Mouse (Mus musculus): ENCODE measurements around the gene Ran. TPM values are rescaled to one million over a fixed set of nuclear protein-coding genes. Genes with fewer than 3 reads are reported as not detected.
"Not testable (repeated sequence)": the region's sequence is repeated elsewhere in the genome, so short reads cannot be mapped to it uniquely, and the experiment has no call there.

Gene Ran
- polyA plus RNA-seq (2012; rRNA removed): 53.7 and 56.4 TPM in 2 replicates

DNA sequence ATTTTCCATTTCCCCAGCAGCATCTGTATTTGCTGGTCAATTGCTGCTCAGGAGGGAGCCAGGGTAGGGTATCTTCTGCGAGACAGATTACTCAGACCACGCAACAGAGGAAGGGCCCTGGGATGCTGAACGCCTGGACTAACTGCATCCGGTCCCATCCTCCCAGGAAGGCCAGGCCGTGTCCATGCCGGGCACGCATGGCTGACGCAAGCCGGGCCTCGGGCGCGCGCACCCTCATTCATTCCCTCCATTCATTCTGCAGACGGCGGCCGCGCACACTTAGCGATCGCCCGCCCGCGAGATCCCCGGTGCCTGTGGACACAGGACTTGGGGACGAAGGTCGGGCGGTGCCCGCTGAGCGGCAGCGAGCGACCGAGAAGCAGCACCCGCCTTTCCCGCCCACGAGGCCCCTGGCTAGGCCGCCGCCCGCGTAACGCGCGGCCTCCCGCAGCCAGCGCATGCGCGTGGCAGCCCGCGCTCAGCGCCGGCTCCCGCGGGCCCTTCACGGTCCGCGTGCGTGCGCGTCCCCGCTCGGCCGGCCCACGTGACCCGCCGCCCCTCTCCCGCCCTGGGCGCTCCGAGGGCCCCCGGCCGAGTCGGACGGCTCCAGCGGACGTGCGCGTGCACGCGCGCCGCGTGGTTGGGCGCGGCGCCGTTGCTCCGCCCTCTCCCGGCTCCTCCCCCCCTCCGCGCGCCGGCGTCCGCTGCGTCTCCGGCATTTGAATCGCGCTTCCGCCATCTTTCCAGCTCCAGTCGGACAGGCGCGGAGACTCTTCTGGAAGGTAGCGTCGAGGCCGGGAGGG is at the start of gene Ran:
Ran (plus strand) TSS at position 573 of the 803 bp plus-strand sequence.
- DNase-seq (ENCODE audit: low read depth): peak; percentile 41

DNA sequence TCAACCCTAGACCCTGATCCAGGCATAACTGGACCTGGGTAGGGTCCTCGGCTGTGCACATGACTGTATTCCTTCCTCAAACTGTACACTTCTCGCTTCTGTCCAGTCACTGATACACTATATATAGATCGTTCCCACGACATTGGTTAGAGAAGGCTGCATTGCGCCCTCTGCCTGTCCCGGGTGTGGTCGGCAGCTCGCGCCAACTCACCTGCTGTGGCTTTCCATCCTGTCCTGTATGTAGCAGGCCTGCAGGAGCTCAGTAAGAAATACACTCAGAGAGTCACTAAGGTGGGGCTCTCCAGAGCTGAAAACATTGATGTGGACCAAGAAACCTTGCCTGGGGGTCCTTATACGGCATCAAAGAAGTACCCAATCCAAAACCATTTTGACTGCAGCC is 49.0 kb upstream of the Ran start:
- DNase-seq (ENCODE audit: low read depth): no peak

GRCm38 (mm10) chr5:128971298-128971697 is 48.6 kb upstream of the Ran start:
- DNase-seq (ENCODE audit: low read depth): no peak

DNA sequence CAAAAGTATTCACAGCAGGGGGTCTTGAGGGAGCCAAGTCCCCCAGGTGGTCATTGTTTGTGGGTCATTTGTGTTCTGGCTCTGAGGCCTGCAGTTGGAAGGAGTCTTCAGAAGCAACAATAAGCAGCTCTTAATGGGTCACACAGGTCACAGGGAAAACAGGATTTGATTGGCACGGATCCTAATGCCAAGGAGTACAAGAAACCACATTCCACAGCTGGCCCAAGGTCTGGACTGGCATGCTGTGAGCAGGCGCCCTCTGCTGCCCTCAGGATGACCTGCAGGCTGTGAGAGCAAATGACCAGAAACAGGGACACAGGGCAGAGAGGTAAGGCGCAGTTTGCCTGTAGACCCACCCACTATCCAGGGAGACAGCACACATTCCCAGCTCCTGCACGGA is 43.6 kb upstream of the Ran start:
- no peak for DNase-seq (ENCODE audit: low read depth)

- DNase-seq (ENCODE audit: low read depth): not testable (repeated sequence)
These were observed 42.4 kb upstream of the Ran start for GRCm38 (mm10) chr5:128977466-128977865.

DNA sequence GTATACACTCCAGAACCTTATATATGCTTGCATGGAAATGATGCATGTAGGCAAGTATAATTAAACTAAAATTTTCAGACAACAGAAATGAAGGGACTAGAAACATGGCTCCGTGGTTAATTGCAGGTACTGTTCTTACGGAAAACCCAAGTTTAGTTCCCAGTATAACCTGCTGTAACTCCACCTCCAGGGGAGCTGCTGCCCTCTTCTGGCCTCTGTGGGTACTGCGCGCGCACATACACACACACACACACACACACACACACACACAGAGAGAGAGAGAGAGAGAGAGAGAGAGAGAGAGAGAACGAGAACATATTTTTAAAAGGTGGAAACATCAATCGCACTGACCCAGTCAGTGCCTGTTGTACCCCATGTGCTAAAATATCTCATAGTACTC is 40.9 kb upstream of the Ran start:
- DNase-seq (ENCODE audit: low read depth): no peak

GRCm38 (mm10) chr5:128980857-128981256 is 39.0 kb upstream of the Ran start:
- DNase-seq (ENCODE audit: low read depth): no peak

DNA sequence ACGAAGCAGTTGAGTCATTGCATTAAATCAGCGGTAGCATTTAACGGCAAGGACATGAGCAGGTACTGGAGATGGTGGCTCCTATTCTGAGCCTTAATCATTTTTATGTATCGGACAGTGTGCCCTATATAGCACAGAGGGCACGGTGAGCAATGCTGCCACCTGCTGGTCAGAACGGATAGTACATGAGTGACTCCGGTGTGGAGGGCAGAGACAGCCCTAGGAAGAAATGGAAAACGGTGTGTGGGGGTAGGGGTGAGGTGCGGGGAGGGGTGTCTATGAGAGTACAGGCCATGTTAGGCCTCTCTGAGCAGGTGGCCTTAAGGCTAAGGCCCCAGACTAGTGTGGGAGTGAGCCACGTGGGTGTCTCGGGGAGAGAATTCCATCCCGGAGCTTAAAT is 38.3 kb upstream of the Ran start:
- no peak for DNase-seq (ENCODE audit: low read depth)

GRCm38 (mm10) chr5:128984536-128984935 is 35.3 kb upstream of the Ran start:
- no peak for DNase-seq (ENCODE audit: low read depth)

- DNase-seq (ENCODE audit: low read depth): no peak
These were observed 33.9 kb upstream of the Ran start for GRCm38 (mm10) chr5:128985946-128986345.

DNA sequence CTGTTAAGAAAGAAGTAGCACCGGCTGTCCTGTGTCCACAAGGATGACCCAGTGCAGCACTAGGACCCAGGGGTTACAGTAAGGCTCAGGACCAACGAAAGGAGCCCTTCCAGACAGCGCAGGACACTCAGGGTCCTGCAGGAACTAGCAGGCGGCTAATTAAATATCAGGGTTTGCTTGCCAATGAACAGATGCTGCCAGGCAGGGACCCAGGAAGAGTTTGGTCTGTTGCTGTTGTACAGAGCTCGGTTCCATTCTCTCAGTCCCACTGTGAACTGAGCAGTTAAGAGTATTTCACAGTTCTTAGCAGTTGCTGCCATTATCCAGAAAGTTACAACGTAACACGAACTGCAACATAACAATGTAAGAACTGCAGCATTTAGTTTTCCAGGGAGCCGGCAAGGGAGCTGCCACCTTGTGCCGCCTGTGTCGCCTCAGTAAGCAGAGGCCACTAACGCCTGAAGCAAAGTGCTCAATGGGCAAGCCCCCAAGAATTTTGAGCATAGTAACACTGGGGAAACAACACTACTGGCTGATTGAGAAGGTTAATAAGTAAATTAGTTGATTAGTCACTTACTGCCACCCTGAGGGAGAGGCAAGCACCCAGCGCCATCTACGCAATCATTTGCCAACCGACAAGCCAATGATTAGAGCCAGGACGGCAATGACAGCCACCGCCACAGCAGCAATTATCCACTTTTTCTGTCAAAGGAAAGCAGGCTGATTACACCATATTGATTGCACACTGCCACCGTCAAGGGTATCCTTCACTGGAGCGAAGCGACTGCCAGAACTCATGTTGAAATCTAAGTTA is 32.5 kb upstream of the Ran start:
- no peak for DNase-seq (ENCODE audit: low read depth)

- DNase-seq (ENCODE audit: low read depth): no peak
These were observed 19.0 kb upstream of the Ran start for GRCm38 (mm10) chr5:129000706-129001468.

DNA sequence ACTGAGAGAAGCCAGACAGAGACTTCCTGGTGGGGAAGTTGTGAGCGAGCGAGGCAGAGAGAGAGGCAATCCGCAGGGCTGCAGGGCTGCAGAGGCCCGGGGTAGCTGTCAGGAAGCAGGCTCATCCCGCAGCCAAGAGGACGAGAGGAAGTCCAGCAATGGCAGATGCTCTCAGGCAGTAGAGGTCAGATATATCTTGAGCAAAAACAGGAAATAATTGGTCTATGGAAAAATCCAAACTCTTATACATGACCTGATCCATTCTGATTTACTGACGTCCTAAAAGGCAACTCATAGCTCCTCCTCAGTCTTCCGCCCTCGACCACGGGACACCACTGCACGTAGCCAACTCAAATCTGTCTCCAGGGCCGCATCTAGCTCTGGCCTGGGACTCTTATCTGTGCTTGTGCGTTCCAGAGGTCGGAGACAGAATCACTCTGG is 17.3 kb upstream of the Ran start:
- DNase-seq (ENCODE audit: low read depth): no peak

DNA sequence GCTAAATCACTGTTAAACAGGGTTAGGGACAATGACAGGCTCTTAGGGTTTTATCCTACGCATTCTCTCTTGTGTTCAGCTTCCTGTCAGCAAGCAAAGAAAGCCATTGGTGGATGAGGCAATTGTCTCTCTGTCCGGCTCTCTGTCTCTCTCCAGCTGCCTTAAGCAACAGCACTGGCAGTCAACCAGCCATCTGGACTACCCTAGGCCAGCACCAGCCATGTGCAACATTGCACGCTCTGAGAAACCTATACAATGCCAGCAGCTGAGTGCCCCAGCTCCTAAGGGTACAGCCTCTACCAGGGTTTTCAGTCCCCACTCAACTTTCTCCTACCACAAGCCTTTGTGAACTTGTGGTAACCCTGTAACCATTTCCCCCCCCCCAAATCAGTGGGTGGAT is 14.5 kb upstream of the Ran start:
- DNase-seq (ENCODE audit: low read depth): no peak

GRCm38 (mm10) chr5:129006031-129006788 is 13.7 kb upstream of the Ran start:
- DNase-seq (ENCODE audit: low read depth): no peak

DNA sequence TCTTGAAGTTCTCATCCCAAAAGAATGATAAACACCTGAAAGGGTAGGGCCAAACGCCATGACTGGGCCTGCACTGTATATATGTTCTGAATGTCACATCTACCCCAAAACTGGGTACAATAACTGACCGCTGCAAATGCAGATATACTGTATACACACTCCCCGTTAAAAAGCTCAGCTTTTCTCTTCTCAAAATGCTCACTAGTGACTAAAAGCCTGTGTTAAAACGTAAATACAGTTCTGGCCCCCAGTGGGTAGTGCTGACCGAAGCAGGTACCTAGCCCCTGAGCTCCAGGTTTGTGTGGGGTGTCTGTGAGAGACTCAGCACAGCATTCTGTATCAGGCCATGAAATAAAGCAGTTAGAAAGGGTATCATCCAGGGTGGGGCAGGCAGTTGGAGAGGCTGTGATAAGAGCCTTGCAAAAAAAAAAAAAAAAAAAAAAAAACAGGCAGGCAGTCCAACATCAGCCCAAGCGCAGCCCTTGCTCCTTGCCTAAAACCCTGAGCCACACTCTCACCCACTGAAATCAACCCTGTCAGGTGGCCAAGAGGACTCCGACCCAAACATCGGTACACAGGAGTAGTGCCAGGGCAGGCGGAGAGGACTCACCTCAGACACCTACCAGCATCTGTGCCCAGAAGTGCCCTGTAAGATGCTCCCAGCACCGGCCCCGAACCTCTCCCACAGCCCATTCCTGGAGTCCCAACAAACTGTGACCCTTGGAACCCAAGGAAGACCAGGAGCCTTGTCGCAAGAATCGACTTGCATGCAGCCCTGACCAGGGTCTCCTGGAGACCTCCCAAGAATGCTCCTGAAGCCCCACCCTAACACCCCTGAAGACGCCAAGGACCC is 12.5 kb upstream of the Ran start:
- DNase-seq (ENCODE audit: low read depth): no peak

DNA sequence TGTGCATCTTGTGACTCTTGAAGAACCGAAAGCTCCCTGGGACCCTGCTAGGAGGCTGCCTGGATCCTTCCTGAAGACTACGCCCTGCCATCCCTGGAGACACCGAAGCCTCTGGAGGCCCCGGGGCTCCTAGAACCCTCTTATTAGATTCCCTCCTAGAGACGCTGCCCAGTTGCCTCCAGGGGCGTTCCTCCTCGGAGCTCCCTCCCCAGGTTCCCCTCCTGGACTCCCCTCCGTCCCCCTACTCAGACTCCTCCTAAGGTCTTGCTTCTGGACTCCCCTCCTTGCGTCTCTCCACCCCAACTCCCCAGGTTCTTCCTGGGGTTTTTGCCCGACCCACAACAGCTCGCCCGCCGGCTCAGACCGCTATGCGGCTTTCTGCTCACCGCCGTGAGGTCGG is 11.9 kb upstream of the Ran start:
- DNase-seq (ENCODE audit: low read depth): no peak

- no peak for DNase-seq (ENCODE audit: low read depth)
These were observed 11.4 kb upstream of the Ran start, which contains the start of gene Stx2 for GRCm38 (mm10) chr5:129008412-129008826. Gene Stx2 (minus strand): TSS chr5:129008574.

DNA sequence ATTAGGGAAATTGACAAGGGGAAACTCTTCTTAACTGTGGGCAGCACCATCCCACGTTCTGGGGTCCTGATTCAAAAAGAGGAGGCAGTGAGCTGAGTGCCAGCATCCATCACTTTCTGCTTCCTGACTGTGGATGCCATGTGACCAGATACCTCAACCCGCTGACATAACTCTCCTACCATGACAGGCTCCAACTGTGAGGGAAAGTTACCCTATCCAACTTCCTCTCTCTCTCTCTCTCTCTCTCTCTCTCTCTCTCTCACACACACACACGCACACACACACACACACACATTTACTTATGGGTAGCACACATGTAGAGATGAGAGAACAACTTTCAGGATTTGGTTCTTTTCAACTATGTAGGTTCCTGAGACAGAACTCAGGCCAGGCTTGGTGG is 10.3 kb upstream of the Ran start:
- DNase-seq (ENCODE audit: low read depth): no peak

- DNase-seq (ENCODE audit: low read depth): no peak
These were observed 8.9 kb upstream of the Ran start for GRCm38 (mm10) chr5:129010937-129011336.

All from gonadal fat pad, adult 2 months (tissue).